In the genomic region with DNA sequence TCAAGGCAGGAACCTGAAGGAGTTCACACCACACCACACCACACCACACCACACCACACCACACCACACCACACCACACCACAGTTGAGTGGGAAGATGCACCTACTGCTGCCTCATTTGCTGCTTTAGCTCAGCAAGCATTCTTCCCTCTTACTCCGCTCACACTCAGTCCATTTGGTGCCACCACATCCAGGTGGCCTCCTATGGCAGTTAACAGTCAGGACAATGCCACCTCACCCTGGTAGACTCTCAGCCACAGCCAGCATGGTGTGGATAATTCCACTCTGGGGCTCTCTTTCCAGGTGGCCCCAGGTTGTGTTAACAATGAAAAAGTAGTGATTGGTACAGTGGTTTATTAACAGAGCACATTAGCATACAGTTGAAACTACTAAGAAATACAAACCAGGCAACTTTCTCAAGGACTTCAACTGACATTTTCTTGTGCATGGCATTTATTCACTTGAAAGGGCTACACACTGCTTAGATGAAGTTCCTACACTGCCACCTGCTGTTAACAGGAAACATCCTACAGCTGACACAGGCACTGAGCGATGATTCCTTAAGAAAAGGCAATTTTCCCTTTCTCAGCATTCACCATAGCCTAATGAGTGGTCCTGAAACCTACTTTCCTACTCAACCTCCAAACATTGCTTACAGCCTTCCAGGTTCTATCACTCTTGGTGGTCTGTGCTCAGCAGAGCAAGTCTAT, we compare ENCODE assay signal across 7 mouse cellular contexts. TPM values are rescaled to one million over a fixed set of nuclear protein-coding genes. Genes with fewer than 3 reads are reported as not detected.
DNase-seq lines count a peak whose midpoint lies in the region; TF ChIP-seq lines count a peak whose summit lies in the region.

No protein-coding gene starts in this region.

- no peak for TF ChIP-seq EP300 in MEL (IDR thresholded peaks at IDR 0.05; ENCODE audit: low read depth in 1 of 2, low read length in 2 of 2)

- H3K27ac ChIP-seq in MEL (ENCODE audit: control insufficient read depth, low read depth, low read length) = no peak overlapping the region

- no peak for TF ChIP-seq POLR2A in MEL (IDR thresholded peaks at IDR 0.05; ENCODE audit: control insufficient read depth in 1 of 2, insufficient read depth in 1 of 2, low read depth in 1 of 2, low read length in 2 of 2, poor library complexity in 1 of 2)

- DNase-seq in layer of hippocampus, adult 11-12 months (ENCODE audit: low spot score) = peak; percentile 37
- DNase-seq in layer of hippocampus, postnatal 36 days = no peak
- DNase-seq in CD4-positive helper T cell, adult 2 months (ENCODE audit: low read depth, low spot score) = peak; percentile 46
- peak; percentile 42 for DNase-seq in MEL (ENCODE audit: low read depth, low spot score)
- DNase-seq in heart, postnatal 10 days = peak; percentile 44 to 63
- DNase-seq in naive thymus-derived CD4-positive, alpha-beta T cell, adult 2 months (ENCODE audit: low read depth) = peak; percentile 71
- no peak for DNase-seq in cerebellum, adult 11-12 months

- H3K4me1 ChIP-seq in MEL (ENCODE audit: control insufficient read depth in 1 of 2, insufficient read depth in 2 of 2, low read length in 2 of 2) = no peaks in the 10 kb centered on the region

- no peak overlapping the region for H3K4me3 ChIP-seq in MEL (ENCODE audit: control insufficient read depth in 1 of 2, insufficient read depth in 1 of 2, low read depth in 2 of 2, low read length in 2 of 2)

- TF ChIP-seq CTCF in MEL (IDR thresholded peaks at IDR 0.05 in 2 of 3, conservative IDR thresholded peaks at IDR 0.05 in 1 of 3; ENCODE audit: control insufficient read depth in 1 of 3, insufficient read depth in 1 of 3, low read depth in 2 of 3, low read length in 3 of 3, poor library complexity in 1 of 3, severe bottlenecking in 1 of 3) = peak; percentile 10 to 63 (median 40); a peak in 4 of 6 replicates

- H3K36me3 ChIP-seq in MEL (ENCODE audit: control insufficient read depth in 1 of 2, insufficient read depth in 2 of 2, low read length in 2 of 2) = no peaks in the 10 kb centered on the region; a peak in 2 of 4 replicates

- no peak overlapping the region for H3K9ac ChIP-seq in MEL (ENCODE audit: control insufficient read depth, low read depth, low read length, poor library complexity, severe bottlenecking)

- TF ChIP-seq RAD21 in MEL (IDR thresholded peaks at IDR 0.05; ENCODE audit: low read depth, low read length) = peak; percentile 48

- intact Hi-C loops in heart, postnatal 10 days (cut with DNase I) = no loop called here

- no peaks in the 10 kb centered on the region for H3K79me2 ChIP-seq in MEL (ENCODE audit: control insufficient read depth, insufficient read depth, low read length, poor library complexity)

- no peaks in the 10 kb centered on the region for H3K9me3 ChIP-seq in MEL (replicated peaks; ENCODE audit: insufficient read depth, low read length)

- no peaks in the 10 kb centered on the region for H3K27me3 ChIP-seq in MEL (ENCODE audit: control insufficient read depth in 1 of 2, insufficient read depth in 2 of 2, low read length in 2 of 2)

TF ChIP-seq in MEL, 35 proteins besides CTCF, POLR2A, EP300 and RAD21:
- TF ChIP-seq SMC3 (IDR thresholded peaks at IDR 0.05; ENCODE audit: low read depth, low read length) = peak; percentile 58
- no peak for TF ChIP-seq USF2 (IDR thresholded peaks at IDR 0.05; ENCODE audit: borderline replicate concordance in 1 of 2, insufficient read depth in 1 of 2, low read depth in 1 of 2, low read length in 2 of 2)

RNA-seq across cellular contexts. Expression of a gene that starts 12.5 kb away (rescaled TPM):
- total RNA-seq in layer of hippocampus, postnatal 36 days (2021) = 10 to 100 TPM; 41.3 to 44.7 TPM
- total RNA-seq in MEL (2012; rRNA removed) = 15.6 and 16.6 TPM in 2 replicates
- 10 to 100 TPM in 1 of 2 experiments, not detected in 1; 21.6 TPM for polyA plus RNA-seq in MEL (2012; ENCODE audit: insufficient read depth in 1 of 2, insufficient read length in 2 of 2, low read depth in 1 of 2, low replicate concordance in 2 of 2, missing spikeins in 1 of 2)
- total RNA-seq in heart, postnatal 10 days (2021) = 10 to 100 TPM; 52.4 to 54.1 TPM

RNA-seq across cellular contexts. Expression of a gene that starts 36.8 kb away (rescaled TPM):
- 10 to 100 TPM; 18.1 to 19.9 TPM for total RNA-seq in layer of hippocampus, postnatal 36 days (2021)
- not detected in 2 replicates for total RNA-seq in MEL (2012; rRNA removed)
- not detected for polyA plus RNA-seq in MEL (2012; ENCODE audit: insufficient read depth in 1 of 2, insufficient read length in 2 of 2, low read depth in 1 of 2, low replicate concordance in 2 of 2, missing spikeins in 1 of 2)
- total RNA-seq in heart, postnatal 10 days (2021) = 10 to 100 TPM; 80.2 to 85.2 TPM

Comparison
In these comparisons a context has a peak if more than half of its experiments do, and no peak if none do; other contexts are left out.
1. DNase-seq: peak in layer of hippocampus, adult 11-12 months (single experiment), CD4-positive helper T cell, adult 2 months (single experiment), MEL (single experiment), heart, postnatal 10 days (2 of 2) and naive thymus-derived CD4-positive, alpha-beta T cell, adult 2 months (single experiment); none in layer of hippocampus, postnatal 36 days (0 of 2) and cerebellum, adult 11-12 months (single experiment).
2. RNA of a gene that starts 36.8 kb away (total RNA-seq): 80.2 to 85.2 TPM in heart, postnatal 10 days and 18.1 to 19.9 TPM in layer of hippocampus, postnatal 36 days; not detected in MEL; every median in the first group is over 10 times any median in the second.